13 mouse cellular contexts compared by ENCODE assay signal in genomic region chr10:111824820-111825219, GRCm38 (mm10).
A peak's percentile ranks its signal among the peaks of the same experiment; 100 is the strongest.
DNase-seq lines count a peak whose midpoint lies in the region; ATAC-seq lines count a peak whose summit lies in the region.
"Had no signal": no experiment of that assay in that cellular context is flagged by ENCODE, and none has a peak within 500 bp of the region (broad histone marks: within the 10 kb centered on the region; RNA-seq: fewer than 3 reads in every experiment).

No protein-coding gene starts in this region.

- H3K27ac ChIP-seq in intestine, embryonic 16.5 days (ENCODE audit: low read length): no peak overlapping the region
- H3K27ac ChIP-seq: limb, embryonic 15.5 days; midbrain, embryonic 13.5 days had no signal

- peaks cover 7% of the 10 kb centered on the region for H3K9me3 ChIP-seq in megakaryocyte, embryonic 14.5 days
- no peaks in the 10 kb centered on the region for H3K9me3 ChIP-seq in intestine, embryonic 16.5 days (ENCODE audit: control insufficient read depth, low read length)
- H3K9me3 ChIP-seq: limb, embryonic 15.5 days; midbrain, embryonic 13.5 days had no signal

- peaks cover 44% of the 10 kb centered on the region for H3K4me1 ChIP-seq in megakaryocyte, embryonic 14.5 days
- no peaks in the 10 kb centered on the region for H3K4me1 ChIP-seq in intestine, embryonic 16.5 days (ENCODE audit: control insufficient read depth, insufficient read depth, low read length)
- H3K4me1 ChIP-seq: midbrain, embryonic 13.5 days had no signal

- peaks cover 3% of the 10 kb centered on the region for H3K36me3 ChIP-seq in megakaryocyte, embryonic 14.5 days (replicated peaks; ENCODE audit: low read length)
- H3K36me3 ChIP-seq in intestine, embryonic 16.5 days (ENCODE audit: control insufficient read depth, insufficient read depth, low read length): no peaks in the 10 kb centered on the region
- H3K36me3 ChIP-seq: limb, embryonic 15.5 days; midbrain, embryonic 13.5 days had no signal

- 83% methylated on average over 4 of the region's 4 CpGs for WGBS in intestine, embryonic 16.5 days

- H3K4me2 ChIP-seq in intestine, embryonic 16.5 days (ENCODE audit: low read depth, low read length): no peak overlapping the region
- H3K4me2 ChIP-seq: limb, embryonic 15.5 days; midbrain, embryonic 13.5 days had no signal

- H3K27me3 ChIP-seq in megakaryocyte, embryonic 14.5 days (replicated peaks): no peaks in the 10 kb centered on the region
- H3K27me3 ChIP-seq in intestine, embryonic 16.5 days (replicated peaks; ENCODE audit: control insufficient read depth, insufficient read depth, low read length): no peaks in the 10 kb centered on the region
- H3K27me3 ChIP-seq: limb, embryonic 15.5 days; midbrain, embryonic 13.5 days had no signal

- peak; percentile 33 for DNase-seq in c-Kit-positive CD71-positive TER-119-negative erythroid progenitor cells, embryonic 14.5 days (ENCODE audit: low read depth)
- DNase-seq in layer of hippocampus, postnatal 14 days (ENCODE audit: low spot score in 2 of 2): no peak
- no peak for DNase-seq in cerebellum, postnatal 14 days
- DNase-seq: cerebellum, adult 2 months; gastrocnemius, postnatal 14 days; kidney, postnatal 14 days; right cerebral cortex, postnatal 14 days had no signal

- peak overlapping the region; percentile 51 for H3K4me3 ChIP-seq in megakaryocyte, embryonic 14.5 days (replicated peaks)
- H3K4me3 ChIP-seq in intestine, embryonic 16.5 days (ENCODE audit: low read length): no peak overlapping the region
- H3K4me3 ChIP-seq: limb, embryonic 15.5 days; midbrain, embryonic 13.5 days had no signal

- no peak for ATAC-seq in megakaryocyte, adult 5-6 weeks (ENCODE audit: poor library complexity, severe bottlenecking)
- ATAC-seq in intestine, embryonic 16.5 days: 0 out of 2 replicates have a peak, but pooled peaks have one; percentile 52
- ATAC-seq in megakaryocyte progenitor cell, adult 5-6 weeks (replicated peaks; ENCODE audit: poor library complexity): peak; percentile 77
- ATAC-seq: midbrain, embryonic 13.5 days had no signal

- no peak overlapping the region for H3K9ac ChIP-seq in intestine, embryonic 16.5 days (ENCODE audit: low read depth, low read length)
- H3K9ac ChIP-seq: limb, embryonic 15.5 days; midbrain, embryonic 13.5 days had no signal
